Mouse (Mus musculus) urinary bladder, postnatal 14 days (tissue): Measurements from ENCODE around the gene Daam1.

ENCODE experiments used
- DNase-seq: peaks from one replicate; pipeline ENCODE4 v3.0.0; 2021; ENCODE audit warnings: low spot score

Daam1 gene

DNA sequence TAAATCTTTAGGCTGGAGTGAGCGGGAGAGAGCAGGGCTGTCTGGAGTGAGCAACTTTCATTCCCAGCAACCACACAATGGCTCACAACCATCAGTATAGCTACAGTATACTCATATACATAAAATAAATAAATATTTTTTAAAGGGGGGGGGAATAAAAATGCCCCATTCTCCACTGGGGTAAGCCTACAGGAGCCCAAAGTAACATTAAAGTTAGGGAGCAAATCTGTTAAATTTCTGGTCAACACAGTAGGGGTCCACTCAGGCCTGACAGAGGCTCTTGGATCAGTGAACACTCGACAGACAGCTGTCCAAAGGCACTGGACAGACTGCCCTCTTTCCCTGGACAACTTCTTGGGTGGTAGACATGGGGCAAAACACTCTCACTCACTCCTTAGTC is 168.8 kb downstream of the Daam1 start:
- DNase-seq = no peak

DNA sequence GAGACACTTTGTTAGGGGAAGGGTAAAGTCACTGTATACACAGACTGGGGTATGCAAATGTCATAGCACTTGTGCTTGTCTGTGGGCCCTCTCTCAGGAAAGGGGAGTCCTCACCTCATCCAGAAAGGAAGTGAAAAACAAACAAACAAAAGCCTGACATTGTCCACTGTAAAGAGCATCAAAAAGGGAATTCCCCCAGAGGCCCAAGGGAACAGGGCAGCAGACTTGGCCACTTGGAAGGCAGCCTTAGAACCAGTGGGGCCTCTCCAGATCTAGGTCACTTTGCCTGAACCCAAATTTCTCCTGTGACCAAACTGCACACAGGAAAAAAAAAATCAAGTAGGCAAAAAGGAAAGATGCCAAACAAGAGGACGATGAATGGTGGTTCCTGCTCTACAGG is 170.9 kb downstream of the Daam1 start:
- no peak for DNase-seq

DNA sequence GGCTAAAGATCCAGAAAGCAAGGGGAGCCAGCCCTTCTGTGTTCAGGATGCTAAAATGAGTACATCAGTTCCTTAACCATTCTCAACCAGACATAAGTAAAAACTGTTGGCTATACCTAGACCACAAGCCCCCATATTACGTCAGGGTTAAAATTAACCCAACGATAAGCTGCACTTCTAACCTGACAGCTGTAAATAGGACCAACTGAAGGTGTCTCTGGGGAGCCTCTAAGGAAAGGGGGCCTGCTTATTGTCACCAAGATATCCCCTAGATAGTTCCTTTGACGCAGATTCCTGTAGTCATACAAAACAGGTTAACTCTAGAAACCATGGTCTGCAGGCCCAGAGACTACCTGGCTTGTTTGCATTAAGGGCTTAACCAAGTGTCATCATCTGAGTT is 174.4 kb downstream of the Daam1 start:
- DNase-seq = no peak

DNA sequence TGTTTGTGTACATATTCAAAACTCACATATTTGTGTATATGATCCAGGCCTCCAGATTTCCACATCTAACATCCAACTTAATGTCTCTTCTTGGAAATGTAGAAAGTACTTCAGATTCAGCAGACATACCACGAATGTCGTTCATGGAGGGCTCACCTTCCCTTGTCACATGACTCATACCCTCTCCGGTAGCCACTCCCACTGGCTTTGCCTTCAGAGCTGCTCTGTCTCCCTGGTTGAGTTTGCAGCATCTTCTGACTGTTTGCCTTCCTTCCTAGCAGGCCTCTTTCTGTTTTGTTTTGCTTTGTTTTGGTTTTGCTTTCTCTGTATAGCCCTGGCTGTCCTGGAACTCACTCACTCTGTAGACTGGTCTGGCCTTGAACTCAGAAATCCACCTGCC is 176.8 kb downstream of the Daam1 start:
- no peak for DNase-seq

DNA sequence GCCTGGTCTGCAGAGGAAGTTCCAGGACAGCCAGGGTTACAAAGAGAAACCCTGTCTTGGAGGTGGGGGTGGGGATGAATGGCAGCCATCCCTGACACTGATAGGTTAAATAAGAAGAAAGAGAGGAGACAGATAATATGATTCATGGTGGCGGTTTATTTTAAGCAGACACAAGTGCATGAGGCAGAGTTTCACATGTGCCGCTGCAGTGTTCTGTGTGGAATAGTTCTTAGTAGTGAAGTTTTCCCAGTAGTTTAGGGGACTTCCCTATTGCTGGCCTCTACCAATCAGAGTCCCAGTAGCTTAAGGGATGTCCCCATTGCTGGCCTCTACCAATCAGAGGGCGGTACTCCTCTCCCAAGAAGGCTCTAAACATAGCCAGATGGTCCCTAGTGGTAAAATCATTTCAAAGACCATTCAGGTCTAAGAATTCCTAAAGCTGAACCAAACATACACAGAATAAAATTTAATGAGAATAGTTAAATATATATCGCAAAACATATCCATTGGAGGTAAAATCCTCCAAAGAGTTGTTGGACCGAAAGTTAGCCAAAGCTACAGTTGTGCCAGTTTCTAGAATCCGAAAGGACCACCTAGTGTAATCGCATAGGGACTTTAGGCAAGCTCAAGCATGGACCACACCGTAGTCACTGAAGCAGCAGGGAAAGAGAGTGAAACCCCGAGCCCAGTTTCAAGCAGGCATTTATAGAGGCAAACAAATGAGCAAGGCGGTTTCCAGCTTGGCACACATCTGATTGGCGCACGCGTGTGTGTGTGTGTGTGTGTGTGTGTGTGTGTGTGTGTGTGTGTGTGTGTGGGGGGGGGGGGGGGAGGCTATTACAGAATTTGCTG is 178.4 kb downstream of the Daam1 start:
- no peak for DNase-seq

DNA sequence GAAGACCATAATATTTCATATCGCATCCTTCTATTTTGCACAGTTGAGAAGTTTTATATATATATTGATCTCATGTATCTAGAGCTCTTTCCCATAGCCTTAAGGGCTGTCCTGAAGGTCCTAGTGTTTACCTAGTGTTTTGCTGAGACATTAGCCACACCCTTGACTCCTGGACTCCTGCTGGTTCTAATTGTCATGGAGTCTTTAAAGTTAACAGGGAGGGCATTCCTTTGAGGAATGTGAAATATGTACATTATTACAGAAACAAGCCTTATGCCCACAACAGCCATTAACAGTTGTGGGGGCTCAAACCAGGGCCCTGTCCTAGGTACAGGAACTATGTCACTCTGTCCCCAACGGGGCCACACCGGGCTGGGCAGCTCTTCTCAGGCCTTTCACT is 180.5 kb downstream of the Daam1 start:
- no peak for DNase-seq

DNA sequence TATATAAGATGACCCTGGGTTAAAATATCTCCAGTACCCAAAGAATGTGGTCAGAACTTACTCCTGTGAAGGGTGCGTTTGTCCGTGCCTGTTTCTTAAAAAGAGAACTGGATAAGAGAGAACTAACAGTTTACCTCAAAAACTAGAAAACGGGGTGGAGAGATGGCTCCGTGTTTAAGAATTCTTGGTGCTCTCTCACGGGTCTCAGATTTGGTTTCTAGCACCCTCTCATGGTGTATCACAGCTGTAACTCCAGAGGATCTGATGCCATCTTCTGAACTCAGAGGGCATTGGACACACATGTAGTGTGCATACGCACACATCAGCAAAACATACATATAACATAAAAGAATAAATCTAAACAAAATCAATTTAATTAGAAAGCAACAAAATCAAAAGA is 181.2 kb downstream of the Daam1 start:
- DNase-seq = no peak

DNA sequence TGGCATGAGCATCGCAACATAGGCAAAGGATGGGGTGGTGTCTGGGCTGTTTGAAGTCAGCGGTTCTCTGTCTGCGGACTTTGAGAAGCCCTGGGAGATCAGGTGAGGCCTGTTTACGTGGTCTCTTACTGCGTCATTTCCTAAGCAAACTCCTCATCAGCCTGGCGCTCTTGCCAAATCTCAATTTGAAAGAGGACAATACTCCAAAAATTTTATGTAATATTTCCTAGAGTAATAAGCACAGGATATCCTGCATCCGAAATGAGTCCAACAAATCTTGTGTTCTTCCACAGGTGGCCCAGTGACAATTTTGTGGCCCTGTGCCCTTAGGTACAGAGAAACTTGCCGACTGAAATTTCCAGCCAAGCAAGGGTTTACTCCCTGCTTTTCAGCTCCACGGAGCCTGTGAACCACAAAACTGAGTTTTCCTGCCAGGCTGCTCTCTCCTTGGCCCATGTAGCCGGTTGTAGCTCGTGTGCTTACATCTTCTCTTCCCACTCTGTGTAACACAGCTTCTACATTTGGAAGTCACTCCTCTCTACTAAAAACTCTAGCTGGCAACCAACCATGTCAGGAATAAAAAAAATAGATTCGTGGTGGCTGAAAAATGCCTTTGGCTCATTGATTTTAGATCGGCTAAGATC is 183.0 kb downstream of the Daam1 start:
- DNase-seq = no peak

DNA sequence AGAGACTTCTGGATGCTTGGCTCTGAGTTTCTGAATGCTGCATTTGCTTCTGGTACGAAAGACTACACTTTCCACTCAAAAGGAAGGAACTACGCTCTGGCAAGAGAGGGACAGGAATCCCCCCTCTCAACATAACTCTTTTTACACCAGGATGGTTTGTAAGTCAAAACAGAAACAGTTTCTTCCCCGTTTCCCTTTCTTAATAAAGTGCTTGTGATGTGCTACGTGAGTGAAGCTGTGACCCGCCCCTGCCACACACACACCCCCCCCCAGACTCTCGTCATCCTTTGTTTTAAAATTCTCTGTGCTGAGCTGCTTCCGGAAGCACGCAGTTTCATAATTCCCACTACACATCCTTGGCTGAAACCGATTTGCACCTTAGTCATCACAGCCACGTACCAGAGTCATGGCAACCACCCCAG is 183.5 kb downstream of the Daam1 start:
- no peak for DNase-seq

DNA sequence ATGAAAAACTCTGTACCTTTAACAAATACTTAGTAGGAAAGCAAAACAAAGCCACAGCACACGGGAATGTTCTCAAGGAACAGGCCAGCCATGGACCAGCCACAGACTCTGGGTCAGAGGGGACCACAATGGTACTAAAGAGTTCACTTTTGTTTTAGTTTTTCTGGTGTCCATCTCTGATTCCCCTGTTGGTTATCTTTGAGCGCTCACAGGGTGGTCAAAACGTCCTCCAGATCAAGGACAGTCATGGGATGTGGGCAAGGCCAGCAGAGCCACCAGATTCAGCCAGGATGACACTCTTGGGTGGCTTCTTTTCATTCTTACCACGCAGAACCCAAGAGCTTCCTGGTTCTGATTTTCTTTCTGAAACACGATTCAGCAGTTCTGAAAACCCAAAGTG is 184.4 kb downstream of the Daam1 start:
- no peak for DNase-seq

DNA sequence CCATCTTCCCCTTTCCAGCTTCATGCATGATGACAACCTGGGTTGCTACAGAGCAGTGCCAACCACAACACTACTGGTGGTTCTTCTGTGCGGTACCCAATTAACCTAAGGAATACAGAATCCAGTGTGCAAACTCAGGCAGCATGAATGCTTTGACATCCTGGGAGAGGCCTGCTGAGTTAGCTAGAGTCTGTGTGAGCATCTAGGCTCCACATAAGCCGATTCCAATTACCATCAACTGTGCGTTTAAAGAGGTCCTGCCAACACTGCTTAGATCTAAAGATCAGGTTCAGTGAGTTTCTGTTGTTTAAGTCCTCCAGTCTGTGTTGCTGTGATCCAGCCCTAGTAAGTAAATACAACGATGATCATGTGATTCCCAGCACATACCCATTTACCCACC is 189.4 kb downstream of the Daam1 start:
- no peak for DNase-seq

DNA sequence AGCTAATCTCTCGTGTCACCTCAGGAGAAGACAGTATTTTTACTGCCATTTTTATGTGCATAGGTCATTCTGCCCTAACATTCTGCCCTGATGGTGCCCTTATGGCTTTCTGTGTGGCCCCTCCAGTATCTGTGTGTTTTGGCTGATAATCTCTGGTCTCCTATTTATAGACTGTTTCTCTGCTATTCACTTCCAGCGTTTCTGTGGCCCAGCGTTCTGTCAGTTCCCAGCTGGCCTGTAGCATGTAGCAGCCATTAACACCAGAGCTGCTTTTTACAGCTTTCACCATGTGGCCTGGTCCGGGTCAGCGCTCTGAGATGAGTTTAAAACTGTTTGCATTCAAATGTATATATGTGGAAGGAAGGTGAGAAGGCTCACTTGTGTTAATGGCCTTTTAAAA is 190.7 kb downstream of the Daam1 start:
- DNase-seq = no peak

DNA sequence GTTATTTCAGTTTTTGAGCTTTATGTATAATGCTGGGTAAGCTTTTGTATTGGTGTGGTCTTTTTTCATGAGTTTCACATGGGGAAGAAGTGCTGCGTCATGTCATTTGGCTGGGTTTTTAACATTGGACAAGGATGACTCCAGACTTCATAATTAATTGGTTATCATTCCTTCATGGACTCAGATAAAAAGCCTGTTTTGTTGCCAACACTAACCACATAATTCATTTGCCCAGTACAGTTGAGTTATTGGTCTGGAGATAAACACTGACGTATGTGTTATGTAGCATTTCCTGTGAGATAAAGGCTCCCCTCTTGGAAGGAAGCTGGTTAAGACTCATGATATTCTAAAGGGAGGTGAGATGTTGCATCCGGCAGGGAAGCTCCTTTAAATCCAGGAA is 191.9 kb downstream of the Daam1 start:
- no peak for DNase-seq

DNA sequence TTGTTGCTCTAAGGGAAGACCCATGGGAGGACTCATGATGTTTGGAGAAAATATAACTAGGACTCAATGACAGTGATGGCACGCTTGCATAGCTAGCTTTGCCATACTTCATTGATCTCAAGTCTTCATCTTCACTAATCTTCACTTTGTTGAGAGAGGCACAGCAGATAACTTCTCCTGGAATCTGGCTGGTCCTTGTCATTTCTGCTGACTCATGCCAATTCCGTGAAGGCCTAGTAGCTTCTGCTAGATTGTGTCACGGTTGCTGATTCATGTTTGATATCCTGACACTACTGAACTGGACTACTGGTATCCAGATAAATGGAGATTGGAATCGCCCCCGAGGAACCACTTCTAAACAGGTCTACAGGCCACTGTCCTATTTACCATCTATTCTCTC is 192.7 kb downstream of the Daam1 start:
- no peak for DNase-seq

DNA sequence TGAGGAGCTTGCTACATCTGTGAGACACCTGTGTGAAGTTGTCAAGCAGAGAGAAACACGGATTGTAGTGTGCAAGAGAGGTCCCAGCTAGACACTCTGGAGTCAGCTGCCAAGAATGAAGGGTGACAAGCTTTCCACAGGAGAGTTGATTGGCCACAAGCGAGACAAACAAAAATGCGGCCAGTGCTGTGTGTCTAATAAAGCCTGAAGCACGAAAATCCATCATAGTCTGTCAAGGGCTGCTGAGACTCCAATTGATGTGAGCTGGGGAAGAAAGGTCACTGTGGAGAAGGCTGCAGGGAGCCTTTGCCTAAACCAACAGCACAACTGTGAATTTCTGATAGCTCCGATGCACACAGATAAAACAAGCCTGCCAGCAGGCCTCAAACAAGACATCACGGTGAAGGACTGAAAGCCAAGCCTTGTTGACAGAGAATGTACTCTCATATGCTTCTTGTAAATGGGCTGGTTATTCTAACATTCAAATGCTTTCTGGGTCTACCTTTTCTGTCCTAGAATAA is 194.5 kb downstream of the Daam1 start:
- DNase-seq = no peak

DNA sequence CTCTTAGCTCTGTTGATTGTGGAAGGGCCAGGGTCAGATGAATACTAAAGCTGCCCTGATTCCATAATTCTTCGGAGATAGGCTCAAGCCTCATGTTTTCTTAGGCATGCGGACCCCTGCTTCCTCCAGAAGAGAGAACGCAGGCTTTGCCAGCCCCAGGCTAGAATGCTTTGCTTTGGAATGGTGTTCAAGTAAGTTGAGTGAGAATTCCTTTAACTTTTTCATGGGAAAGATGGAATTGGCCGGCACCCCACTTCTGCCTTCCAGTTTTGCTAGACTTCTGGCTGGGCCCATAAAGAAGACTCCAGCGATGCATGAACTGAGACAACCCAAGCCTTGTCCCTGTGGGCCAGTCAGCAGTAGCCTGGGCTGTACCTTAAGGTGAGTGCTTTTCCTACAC is 200.3 kb downstream of the Daam1 start:
- no peak for DNase-seq

DNA sequence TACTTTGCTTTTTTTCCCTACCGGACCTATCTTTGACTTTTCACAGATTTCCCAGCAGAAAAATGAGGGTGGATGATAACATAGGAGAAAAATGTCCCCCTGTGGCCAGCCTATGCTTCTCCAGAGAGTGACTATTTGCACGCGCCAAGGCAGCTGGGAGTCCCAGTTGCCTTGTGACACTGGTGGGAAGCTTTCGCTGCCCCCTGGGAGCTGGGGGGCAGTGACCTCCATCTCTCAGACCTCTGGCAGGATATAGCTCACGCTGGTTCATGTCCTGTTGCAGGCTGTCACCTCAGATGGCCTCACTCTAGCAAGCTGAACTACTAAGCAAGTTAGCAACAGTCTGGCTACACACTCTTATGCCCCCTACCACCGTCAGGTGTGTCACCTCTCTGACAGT is 200.9 kb downstream of the Daam1 start:
- no peak for DNase-seq

DNA sequence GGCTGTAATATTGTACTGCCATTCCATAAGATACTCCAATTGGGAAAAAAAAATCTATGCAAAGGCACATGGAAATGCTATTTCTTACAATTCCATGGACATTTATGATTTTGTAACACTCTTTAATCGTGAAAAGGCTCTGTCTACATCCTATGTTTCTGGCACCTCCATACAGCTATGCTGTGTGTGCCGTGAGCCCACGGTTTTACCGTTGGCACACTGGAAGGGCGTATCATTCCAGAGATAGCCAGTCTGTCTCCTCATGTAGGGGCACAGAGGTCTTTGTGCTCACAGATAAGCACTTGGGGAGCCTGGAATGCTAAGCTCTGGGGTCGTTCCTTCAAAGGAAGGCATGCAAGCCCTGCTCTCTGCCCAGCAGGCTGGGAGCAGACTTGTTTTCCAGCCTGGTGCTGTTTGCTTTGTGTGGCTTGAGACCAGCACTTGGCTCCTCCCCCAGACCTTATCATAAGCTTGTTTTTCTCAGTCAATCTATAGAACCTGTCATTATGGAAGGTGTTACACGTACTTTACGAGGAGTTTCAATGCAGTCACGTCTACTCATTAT is 205.3 kb downstream of the Daam1 start:
- DNase-seq = no peak

DNA sequence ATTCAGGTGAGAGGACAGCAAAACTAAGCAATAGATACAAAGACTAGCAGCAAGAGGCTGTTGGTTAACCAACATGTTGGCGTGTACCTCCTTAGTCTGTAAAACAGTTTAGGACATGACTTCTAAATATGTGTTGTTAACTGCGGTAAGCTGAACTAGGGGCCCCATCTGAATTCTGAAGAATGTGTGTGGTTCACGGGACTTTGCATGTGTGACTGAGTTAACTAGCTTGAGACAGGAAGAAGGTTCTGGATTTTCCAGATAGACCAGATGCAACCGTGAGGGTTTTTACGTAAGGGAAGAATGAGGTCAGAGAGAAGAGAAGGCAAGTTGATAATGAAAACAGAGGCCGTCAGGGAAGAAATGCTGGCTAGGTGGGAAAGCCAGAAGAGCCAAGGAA is 206.2 kb downstream of the Daam1 start:
- no peak for DNase-seq

DNA sequence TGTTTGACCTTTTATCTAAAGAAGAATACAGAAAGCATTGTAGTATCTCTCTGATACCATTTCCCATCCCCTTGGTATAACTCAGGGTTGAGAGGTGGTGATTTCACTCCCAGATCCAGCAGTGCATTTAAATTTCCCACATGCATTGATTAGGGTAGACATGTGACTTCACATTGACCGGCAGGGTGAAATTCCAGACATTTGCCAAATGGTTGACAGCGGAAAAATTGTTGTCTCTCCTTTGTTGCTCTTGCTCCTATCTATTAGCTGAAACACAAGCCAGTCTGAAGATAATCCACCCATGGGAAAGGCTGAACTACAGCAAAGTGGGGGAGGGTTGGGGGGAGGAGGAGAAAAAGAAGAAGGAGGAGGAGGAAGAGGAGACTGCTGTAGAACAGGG is 208.0 kb downstream of the Daam1 start:
- DNase-seq = no peak

DNA sequence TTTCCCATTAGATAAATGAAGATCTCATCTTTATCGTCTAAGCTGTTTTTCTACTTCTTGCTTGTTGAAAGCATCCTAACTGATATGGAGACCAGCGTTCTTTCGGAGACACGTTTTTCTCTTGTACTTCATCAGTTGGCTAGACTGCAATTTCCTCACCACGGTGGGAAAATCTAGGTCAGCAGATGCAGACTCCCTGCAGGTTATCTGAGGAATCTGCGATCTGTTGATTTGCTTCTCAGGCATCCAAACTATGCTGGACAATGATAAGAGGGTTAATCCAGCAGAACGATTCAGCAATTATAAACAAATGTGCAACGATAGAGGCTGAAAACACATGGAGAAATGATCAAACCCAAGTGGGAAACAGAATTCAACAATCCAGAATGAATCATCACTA is 208.6 kb downstream of the Daam1 start:
- DNase-seq = no peak

DNA sequence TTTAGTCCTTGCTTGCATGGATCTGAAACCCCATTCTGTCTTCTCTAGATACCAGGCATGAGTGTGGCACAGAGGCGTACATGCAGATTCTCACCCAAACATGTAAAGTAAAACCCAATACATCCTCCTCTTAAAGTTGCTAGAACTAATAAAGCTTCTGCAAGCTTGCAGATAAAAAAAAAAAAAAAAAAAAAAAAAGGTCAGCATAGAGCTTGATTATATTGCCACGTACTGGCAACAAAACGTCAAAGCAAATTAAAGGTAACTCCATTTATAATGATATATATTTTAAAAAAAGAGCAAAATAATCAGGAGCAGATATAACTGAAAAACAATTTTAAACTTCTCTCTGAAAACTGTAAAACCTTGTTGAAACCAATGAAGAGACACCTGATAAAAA is 210.4 kb downstream of the Daam1 start:
- no peak for DNase-seq
